Mouse (Mus musculus) thymus, adult 2 months (tissue): Measurements from ENCODE around the gene Glrx.

Experiments used
- CTCF ChIP-seq: fragments of 200-500 bp; IDR thresholded peaks from 2 replicates; pipeline ENCODE4 v1.5.1; 2012; ENCODE audit warnings: mild to moderate bottlenecking, control low read depth, low read length, moderate library complexity, borderline replicate concordance; ENCODE audit not compliant: control insufficient read depth, poor library complexity, insufficient read depth; ENCODE audit errors: extremely low read depth
- POLR2A ChIP-seq: fragments of 200-500 bp; IDR thresholded peaks from 2 replicates; pipeline ENCODE4 v1.6.1; 2012; ENCODE audit warnings: mild to moderate bottlenecking, low read length, control low read depth, moderate library complexity; ENCODE audit not compliant: control insufficient read depth, poor library complexity, insufficient read depth; ENCODE audit errors: extremely low read depth

DNA sequence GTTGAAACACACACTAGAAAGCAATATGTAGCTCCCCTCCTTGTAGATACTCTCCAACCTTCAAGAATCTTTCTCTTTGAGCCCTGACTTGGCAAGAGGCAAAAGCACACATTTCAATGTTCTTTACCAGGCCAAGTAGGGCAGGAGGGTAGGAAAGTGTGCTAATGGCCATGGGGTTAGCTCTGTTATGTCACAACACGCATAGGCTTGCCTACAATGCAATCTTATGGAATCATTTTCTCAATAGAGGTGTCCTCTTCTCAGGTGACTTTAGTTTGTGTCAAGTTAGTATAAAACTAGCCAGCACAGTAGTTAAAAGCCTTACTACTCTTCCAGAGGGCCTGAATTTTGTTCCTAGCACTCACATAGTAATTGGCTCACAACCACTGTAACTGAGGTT is 9.0 kb upstream of the Glrx start:
- no peak for TF ChIP-seq CTCF
- TF ChIP-seq POLR2A, result no peak
